Mouse (Mus musculus) bone marrow macrophage, adult 2 months (primary cell): ENCODE measurements around the gene Gm45062.

Source experiments
- CTCF ChIP-seq: IDR thresholded peaks from 2 replicates; pipeline ENCODE4 v1.5.1; 2012; ENCODE audit warnings: low read depth, mild to moderate bottlenecking, low read length, moderate library complexity
- POLR2A ChIP-seq: IDR thresholded peaks from 2 replicates; pipeline ENCODE4 v1.6.1; 2012; ENCODE audit warnings: mild to moderate bottlenecking, low read depth, low read length, borderline replicate concordance

GRCm38 (mm10) chr6:8503953-8504352 is 244.7 kb downstream of the Gm45062 start:
- no peak for TF ChIP-seq CTCF
- TF ChIP-seq POLR2A = no peak
